Mouse (Mus musculus) bone marrow macrophage, adult 2 months (primary cell): ENCODE measurements around the gene Shb.

Experiments
- CTCF ChIP-seq: IDR thresholded peaks from 2 replicates; pipeline ENCODE4 v1.5.1; 2012; ENCODE audit warnings: low read depth, mild to moderate bottlenecking, low read length, moderate library complexity
- POLR2A ChIP-seq: IDR thresholded peaks from 2 replicates; pipeline ENCODE4 v1.6.1; 2012; ENCODE audit warnings: mild to moderate bottlenecking, low read depth, low read length, borderline replicate concordance

- TF ChIP-seq CTCF: no peak
- TF ChIP-seq POLR2A: no peak
Observed at GRCm38 (mm10) chr4:45447196-45447595, 85.1 kb downstream of the Shb start.
